Mouse (Mus musculus) E14TG2a.4 (cell line): ENCODE results near the gene Atrip.

Experiments
- CTCF ChIP-seq: conservative IDR thresholded peaks from 2 replicates; pipeline ENCODE4 v1.5.1; 2014; ENCODE audit warnings: low read length
- NANOG ChIP-seq: IDR thresholded peaks from 2 replicates; pipeline ENCODE4 v1.6.1; 2014; ENCODE audit warnings: borderline replicate concordance, low read length, mixed read lengths

DNA sequence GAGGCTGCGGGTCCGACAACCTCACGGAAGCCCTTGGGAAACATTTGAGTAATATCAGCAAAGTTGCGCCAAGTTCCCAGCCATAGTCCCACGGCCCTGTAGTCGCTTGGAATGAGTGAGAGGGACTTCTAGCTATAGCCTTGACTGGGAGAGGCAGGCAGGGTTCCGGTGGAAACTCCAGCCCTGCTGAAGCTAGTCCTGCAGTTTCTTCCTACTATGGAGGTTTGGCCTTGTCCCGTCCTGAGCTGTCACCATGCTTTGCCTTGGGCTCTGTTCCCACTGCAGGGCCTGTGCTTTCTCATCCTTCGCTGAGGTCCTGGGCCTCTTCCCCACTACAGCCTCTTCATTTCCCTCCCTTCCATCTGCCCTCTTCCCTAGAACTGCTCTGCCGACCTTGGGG, 42.3 kb upstream of the Atrip start:
- TF ChIP-seq CTCF (no peak), NANOG (no peak)
